Mouse (Mus musculus) intestine, postnatal 0 days (tissue): ENCODE data around the gene Espn. TPM values are rescaled to one million over a fixed set of nuclear protein-coding genes. Genes with fewer than 3 reads are reported as not detected.

ENCODE experiments used
- ATAC-seq: fragments of 200-750 bp; cut with Nextera tagmentation; 2 replicates; pipeline ENCODE4 v1.8.0; 2017; ENCODE audit warnings: mild to moderate bottlenecking, moderate TSS enrichment, moderate library complexity
- H3K27ac ChIP-seq: fragments of 300-500 bp; sonication (generic); 2 replicates; pipeline ENCODE4 v1.5.1; 2014; ENCODE audit warnings: mild to moderate bottlenecking, low read depth, low read length, moderate library complexity
- H3K27me3 ChIP-seq: fragments of 300-500 bp; sonication (generic); replicated peaks from 2 replicates; pipeline ENCODE4 v1.6.1; 2014; ENCODE audit warnings: low read length, mixed read lengths; ENCODE audit not compliant: control insufficient read depth, insufficient read depth
- H3K36me3 ChIP-seq: fragments of 300-500 bp; sonication (generic); 2 replicates; pipeline ENCODE4 v1.6.1; 2014; ENCODE audit warnings: mild to moderate bottlenecking, moderate library complexity; ENCODE audit not compliant: control insufficient read depth, insufficient read depth
- H3K4me1 ChIP-seq: fragments of 300-500 bp; sonication (generic); replicated peaks from 2 replicates; pipeline ENCODE4 v1.6.1; 2014; ENCODE audit warnings: antibody characterized with exemption, low read length, mixed read lengths; ENCODE audit not compliant: control insufficient read depth, insufficient read depth
- H3K4me2 ChIP-seq: fragments of 300-500 bp; sonication (generic); replicated peaks from 2 replicates; pipeline ENCODE4 v1.6.1; 2014; ENCODE audit warnings: low read depth, mild to moderate bottlenecking, moderate library complexity
- H3K4me3 ChIP-seq: fragments of 300-500 bp; sonication (generic); 2 replicates; pipeline ENCODE4 v1.5.1; 2014; ENCODE audit warnings: low read depth, low read length
- H3K9ac ChIP-seq: fragments of 300-500 bp; sonication (generic); 2 replicates; pipeline ENCODE4 v1.6.1; 2014; ENCODE audit warnings: mild to moderate bottlenecking, low read depth, low read length
- H3K9me3 ChIP-seq: fragments of 300-500 bp; sonication (generic); 2 replicates; pipeline ENCODE4 v1.6.1; 2016; ENCODE audit warnings: mixed run types; ENCODE audit not compliant: control insufficient read depth
- CTCF ChIP-seq: sonication (generic); IDR thresholded peaks from 2 replicates; pipeline ENCODE4 v1.5.1; 2016; ENCODE audit warnings: low read depth, mild to moderate bottlenecking, control low read depth, antibody characterized with exemption, moderate library complexity
- WGBS: fragments of 180-500 bp; shearing (Covaris S2); extraction: QIAGEN DNeasy Blood & Tissue Kit; methylation state at CpG from one replicate; pipeline ENCODE4 v1.1.7; 2014; 5-methylcytosine and 5-hydroxymethylcytosine counted together
- polyA plus RNA-seq: library from polyadenylated mRNA; unstranded; fragments of >200 nt; fragmentation: Nextera tagmentation; extraction: Ambion mirVana; gene quantifications from 2 replicates; pipeline ENCODE4 v1.2.1, GENCODE M21; 2015

Gene Espn
- polyA plus RNA-seq, 1 experiment from 2014 or later, result 264 TPM

DNA sequence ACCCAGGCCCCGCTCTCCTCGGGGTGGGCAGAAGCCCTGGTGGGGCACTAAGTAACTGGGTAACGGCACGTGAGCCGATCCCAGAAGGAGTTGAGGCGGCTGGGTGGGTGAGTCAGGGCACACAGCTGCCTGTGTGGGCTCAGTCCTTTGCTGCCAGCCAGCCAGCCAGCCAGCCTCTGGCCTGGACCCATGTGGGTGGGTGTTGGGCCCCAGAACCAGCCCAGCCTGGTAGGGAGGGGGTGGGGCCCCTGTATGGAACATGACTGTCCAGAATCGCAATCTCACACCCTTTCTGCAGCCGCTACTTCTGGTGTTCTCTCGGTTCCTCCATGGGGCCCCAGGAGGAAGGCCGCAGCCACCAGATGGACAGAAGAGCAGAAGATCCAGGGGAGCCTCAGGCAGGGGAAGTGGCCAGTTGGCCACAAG lies 74.1 kb downstream of the Espn start:
- Histone ChIP-seq H3K4me3 (no peak overlapping the region), H3K27me3 (no peaks in the 10 kb centered on the region), H3K27ac (no peak overlapping the region), H3K9ac (no peak overlapping the region), H3K4me1 (no peaks in the 10 kb centered on the region), H3K9me3 (no peaks in the 10 kb centered on the region), H3K4me2 (no peak overlapping the region), H3K36me3 (no peaks in the 10 kb centered on the region)
- ATAC-seq, result no peak
- TF ChIP-seq CTCF, result no peak
- 90% methylated on average over 10 of the region's 10 CpGs for WGBS

GRCm38 (mm10) chr4:152077191-152077590 lies 75.0 kb downstream of the Espn start:
- H3K36me3 ChIP-seq, result no peaks in the 10 kb centered on the region
- ATAC-seq, result no peak
- WGBS, result 91% methylated on average over 9 of the region's 9 CpGs
- H3K4me1 ChIP-seq, result no peaks in the 10 kb centered on the region
- no peak overlapping the region for H3K4me3 ChIP-seq
- TF ChIP-seq CTCF, result no peak
- H3K27me3 ChIP-seq, result no peaks in the 10 kb centered on the region
- no peak overlapping the region for H3K27ac ChIP-seq
- no peak overlapping the region for H3K4me2 ChIP-seq
- H3K9ac ChIP-seq, result no peak overlapping the region
- no peaks in the 10 kb centered on the region for H3K9me3 ChIP-seq

DNA sequence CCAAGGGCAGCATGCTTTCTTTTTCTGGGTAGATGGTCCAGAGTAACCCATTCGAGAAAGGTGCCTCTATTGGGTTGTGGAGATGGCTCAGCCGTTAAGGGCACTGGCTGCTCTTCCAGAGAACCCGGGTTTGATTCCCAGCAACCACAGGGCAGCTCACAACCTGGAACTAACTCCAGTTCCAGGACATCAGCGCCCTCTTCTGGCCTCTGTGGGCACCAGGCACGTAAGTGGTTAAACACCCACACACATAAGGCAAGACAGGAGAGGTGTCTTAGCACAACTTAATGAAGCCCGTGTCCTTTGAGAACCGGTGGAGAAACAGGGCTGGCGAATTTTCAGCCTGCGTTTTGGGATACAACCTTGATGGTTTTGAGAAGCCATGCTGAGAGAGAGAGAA lies 77.6 kb downstream of the Espn start:
- Histone ChIP-seq H3K27ac (no peak overlapping the region), H3K4me1 (no peaks in the 10 kb centered on the region), H3K27me3 (no peaks in the 10 kb centered on the region), H3K9me3 (no peaks in the 10 kb centered on the region), H3K4me3 (no peak overlapping the region), H3K36me3 (no peaks in the 10 kb centered on the region), H3K9ac (no peak overlapping the region), H3K4me2 (no peak overlapping the region)
- TF ChIP-seq CTCF, result no peak; the same call in 1 of the 2 replicates
- ATAC-seq, result no peak
- 84% methylated on average over 9 of the region's 9 CpGs for WGBS

DNA sequence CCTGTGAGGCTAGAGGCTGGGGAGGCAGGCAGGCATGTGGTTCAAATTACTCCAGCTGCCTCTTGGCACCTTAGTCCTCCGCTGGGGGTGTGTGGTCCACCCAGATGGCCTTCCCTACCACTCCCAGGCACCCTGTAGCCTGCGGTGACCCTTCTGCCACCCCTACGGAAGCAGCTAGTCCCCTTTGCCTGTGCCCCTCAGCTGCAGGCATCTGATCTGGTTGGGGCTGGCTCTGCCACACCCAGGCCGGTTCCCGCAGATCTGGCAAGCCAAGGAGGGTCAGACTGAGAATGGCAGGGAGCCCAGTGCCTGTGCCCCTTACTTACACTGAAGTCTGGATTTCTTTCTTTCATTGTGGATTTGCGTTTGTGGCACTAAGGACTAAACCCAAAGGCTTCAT lies 78.5 kb downstream of the Espn start:
- Histone ChIP-seq H3K9ac (no peak overlapping the region), H3K36me3 (no peaks in the 10 kb centered on the region), H3K27ac (no peak overlapping the region), H3K9me3 (no peaks in the 10 kb centered on the region), H3K4me3 (no peak overlapping the region), H3K27me3 (no peaks in the 10 kb centered on the region), H3K4me2 (no peak overlapping the region), H3K4me1 (no peaks in the 10 kb centered on the region)
- no peak for ATAC-seq
- TF ChIP-seq CTCF, result no peak
- WGBS, result 80% methylated on average over 6 of the region's 6 CpGs

GRCm38 (mm10) chr4:152072655-152073054 lies 79.5 kb downstream of the Espn start:
- TF ChIP-seq CTCF, result no peak
- Histone ChIP-seq H3K9ac (no peak overlapping the region), H3K4me3 (no peak overlapping the region), H3K27ac (no peak overlapping the region), H3K27me3 (no peaks in the 10 kb centered on the region), H3K4me2 (no peak overlapping the region), H3K9me3 (no peaks in the 10 kb centered on the region), H3K36me3 (no peaks in the 10 kb centered on the region), H3K4me1 (no peaks in the 10 kb centered on the region)
- ATAC-seq, result no peak
- 72% methylated on average over 10 of the region's 10 CpGs for WGBS

GRCm38 (mm10) chr4:152072121-152072601 lies 80.0 kb downstream of the Espn start, which contains the start of gene Plekhg5:
Plekhg5 (plus strand) TSS chr4:152072498.
- no peak within 1 kb of the TSS for H3K9ac ChIP-seq
- H3K9me3 ChIP-seq, result no peaks in the 10 kb centered on the region
- no peak within 1 kb of the TSS for H3K27ac ChIP-seq
- no peak within 1 kb of the TSS for H3K4me3 ChIP-seq
- no peak for TF ChIP-seq CTCF
- H3K36me3 ChIP-seq, result no peaks in the 10 kb centered on the region
- 49% methylated on average over 10 of the region's 10 CpGs for WGBS
- ATAC-seq, result no peak
- H3K4me2 ChIP-seq, result no peak within 1 kb of the TSS
- no peaks in the 10 kb centered on the region for H3K4me1 ChIP-seq
- no peaks in the 10 kb centered on the region for H3K27me3 ChIP-seq
